Mouse (Mus musculus): ENCODE data around the gene Pip5kl1.
A peak's percentile ranks its signal among the peaks of the same experiment; 100 is the strongest.

Pip5kl1 gene

DNA sequence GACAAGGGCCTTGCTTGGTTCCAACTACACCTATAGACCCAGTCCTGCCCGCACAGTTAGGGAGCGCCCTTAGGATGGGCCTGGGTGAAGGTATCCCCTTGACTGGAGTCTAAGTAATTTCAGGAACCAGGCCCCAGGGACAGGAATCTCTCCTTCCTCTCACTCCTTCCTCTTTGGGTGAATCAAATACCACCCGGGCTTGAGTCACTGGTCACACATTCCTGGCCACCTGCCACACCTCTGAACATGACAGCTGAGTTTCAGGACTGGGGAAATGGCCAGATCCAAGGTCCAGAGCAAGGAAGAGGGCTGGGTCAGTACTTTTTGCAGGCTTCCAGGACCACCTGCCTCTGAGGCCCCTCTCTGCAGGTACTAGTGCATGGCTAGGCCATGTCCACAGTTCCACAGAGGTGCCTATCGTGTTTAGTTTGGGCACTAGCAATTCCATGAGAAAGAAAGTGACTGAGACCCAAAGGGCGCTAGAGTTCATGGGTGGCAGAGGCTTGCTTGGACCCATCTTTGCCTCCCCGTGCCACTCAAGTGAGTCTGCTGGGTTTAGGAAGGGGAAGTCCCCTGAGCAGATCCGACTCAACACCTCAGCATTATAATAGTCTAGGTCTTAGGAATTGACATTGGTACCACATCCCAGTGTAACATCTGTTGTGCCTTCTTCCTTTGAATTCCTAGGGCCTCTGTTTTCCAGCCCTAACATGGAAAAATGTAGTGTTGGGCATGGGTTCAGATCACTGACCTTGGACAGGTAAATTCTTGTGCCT lies 26.4 kb upstream of the Pip5kl1 start:
- DNase-seq (ENCODE audit: low spot score in 2 of 2), result no peak

- no peak for DNase-seq (ENCODE audit: low spot score in 2 of 2)
Observed at GRCm38 (mm10) chr2:32549171-32549570, 25.4 kb upstream of the Pip5kl1 start.

GRCm38 (mm10) chr2:32549764-32550163 lies 24.8 kb upstream of the Pip5kl1 start:
- no peak for DNase-seq (ENCODE audit: low spot score in 2 of 2)

DNA sequence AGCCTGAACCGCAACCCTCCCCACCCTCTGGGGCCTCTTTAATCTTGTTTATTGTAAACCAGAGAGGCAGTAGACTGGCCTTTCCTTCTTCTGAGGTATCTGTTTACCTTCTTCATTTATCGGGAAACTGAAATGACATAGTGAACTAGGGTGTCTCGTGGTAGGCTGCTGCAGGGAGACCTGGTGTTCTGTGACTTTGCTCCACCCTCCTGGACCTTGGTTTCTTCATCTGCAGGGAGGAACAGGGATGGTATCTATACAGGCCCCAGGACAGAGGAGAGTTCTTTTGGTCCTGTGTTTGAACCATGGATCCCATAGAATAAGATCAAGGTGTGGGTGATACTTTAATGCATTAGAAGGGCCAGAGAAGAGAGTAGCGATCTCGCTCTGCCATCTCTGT lies 23.4 kb upstream of the Pip5kl1 start:
- no peak for DNase-seq (ENCODE audit: low spot score in 2 of 2)

DNA sequence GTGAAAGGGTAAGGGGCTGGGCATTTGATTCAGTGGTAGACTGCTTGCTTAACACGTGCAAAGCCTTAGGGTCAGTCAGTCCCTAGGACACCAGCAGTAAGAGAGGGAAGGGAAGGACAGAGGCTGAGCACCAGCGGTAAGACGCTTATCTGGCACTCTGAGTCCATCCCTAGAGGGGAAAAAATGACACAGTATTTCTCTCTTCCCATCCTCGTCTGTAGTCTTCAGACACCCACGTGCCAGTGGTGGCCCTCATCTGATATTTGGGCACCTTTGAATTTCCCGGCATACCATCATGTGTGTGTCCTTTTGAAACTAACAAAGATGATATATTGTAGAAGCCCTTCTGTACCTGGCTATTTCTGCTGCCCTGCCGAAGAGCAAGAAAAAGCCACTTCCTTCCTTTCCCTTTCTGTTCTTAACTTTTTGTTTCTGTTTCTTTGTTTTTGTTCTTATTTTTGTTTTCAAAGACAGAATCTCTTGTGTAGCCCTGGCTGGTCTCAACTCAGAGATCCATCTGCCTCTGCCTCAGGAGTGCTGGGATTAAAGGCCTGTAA lies 20.9 kb upstream of the Pip5kl1 start:
- no peak for DNase-seq (ENCODE audit: low spot score in 2 of 2)

DNA sequence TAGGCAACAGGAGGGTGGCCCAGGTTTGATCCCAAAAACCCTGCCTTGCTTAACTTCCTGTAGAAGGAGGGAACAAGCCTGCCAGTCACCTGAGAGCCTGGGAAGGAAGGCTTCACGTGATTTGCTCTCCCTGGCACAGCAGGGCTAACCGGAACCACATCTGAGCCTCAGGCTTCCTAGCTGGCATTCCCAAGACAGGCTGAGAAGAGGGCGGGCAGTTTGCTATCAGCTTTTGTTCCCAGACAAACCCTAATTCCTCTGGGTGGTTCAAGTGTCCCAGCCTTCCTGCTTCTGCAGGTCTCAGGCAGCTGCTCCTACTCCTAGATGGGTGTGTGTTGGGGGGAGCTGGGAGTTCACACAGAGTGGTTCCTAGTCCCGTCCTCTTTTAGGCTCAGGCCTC lies 19.1 kb upstream of the Pip5kl1 start:
- no peak for DNase-seq (ENCODE audit: low spot score in 2 of 2)

DNA sequence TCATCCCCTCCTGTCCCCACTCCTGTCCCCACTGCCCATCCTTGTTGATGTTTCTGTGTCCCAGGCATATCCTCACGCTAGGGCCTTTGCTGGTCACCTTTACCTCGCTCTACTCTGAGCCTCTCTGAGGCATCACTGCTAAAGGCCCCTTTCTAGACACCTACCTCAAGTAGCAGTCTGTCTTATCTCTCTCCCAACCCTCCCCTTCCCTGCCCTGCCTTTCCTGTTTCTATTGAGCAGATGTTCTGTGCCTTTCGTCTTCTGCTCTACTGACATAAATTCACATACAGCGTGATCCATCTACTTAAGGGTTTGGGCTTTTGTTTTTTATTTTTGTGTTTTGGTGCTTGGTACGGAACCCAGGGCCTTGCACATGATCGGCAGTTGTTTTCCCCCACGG lies 18.6 kb upstream of the Pip5kl1 start:
- peak; percentile 26 to 39 for DNase-seq (ENCODE audit: low spot score in 2 of 2)

- no peak for DNase-seq (ENCODE audit: low spot score in 2 of 2)
Observed at GRCm38 (mm10) chr2:32559570-32559969, 15.0 kb upstream of the Pip5kl1 start.

DNA sequence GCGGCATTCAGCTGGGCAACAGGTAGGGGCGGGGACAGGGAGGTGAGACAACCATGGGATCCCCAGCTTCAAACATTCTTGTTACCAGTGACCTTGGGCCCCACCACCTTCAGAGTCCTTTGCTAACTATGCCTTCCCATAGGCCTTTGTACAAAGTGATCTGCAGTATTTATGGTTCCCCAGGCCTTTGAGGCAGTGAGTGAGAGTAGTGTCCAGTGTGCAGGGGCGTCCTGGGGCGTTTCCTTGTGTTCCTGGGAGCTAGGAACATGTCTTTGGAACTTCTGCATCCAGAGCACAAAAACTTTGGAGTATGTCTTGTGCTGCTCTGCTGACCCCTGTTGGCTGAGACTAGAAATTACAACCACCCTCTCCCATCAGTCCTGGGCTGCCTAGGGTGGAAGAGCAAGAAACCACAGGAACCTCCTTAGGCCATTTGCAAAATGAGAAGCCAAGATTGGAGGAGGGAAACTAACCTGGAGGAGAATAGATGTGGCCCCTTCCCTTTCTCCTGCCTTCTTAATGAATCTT lies 8.0 kb upstream of the Pip5kl1 start:
- DNase-seq (ENCODE audit: low spot score in 2 of 2), result peak; percentile 51 to 71

DNA sequence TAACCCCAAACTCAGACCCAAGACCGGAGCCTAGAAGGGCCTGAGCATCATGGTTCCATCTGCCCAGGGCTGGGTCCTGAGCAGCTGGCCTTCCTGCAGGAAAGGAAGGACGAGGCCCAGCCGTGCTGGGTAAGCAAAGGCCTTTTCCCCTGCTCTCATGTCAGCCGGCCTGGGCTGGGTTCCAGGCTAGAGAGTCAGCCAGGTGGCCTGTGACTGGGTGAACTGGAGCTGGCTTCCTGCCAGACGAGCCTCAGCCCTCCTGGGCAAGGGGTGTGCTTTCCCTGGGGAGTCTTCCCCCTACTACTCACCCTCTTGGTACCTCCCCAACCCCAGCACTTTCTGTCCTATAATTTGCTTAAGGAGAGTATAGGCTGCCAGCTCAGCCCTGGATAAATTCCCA lies 6.4 kb upstream of the Pip5kl1 start:
- DNase-seq (ENCODE audit: low spot score in 2 of 2), result no peak

- DNase-seq (ENCODE audit: low spot score in 2 of 2), result no peak
Observed at GRCm38 (mm10) chr2:32568941-32569340, 5.7 kb upstream of the Pip5kl1 start.

- DNase-seq (ENCODE audit: low spot score in 2 of 2), result peak; percentile 87 to 88
Observed at GRCm38 (mm10) chr2:32570698-32571494, 3.7 kb upstream of the Pip5kl1 start, which contains the start of gene Dpm2. Gene Dpm2 (plus strand): TSS chr2:32570858.

- DNase-seq (ENCODE audit: low spot score in 2 of 2), result no peak
Observed at GRCm38 (mm10) chr2:32572196-32572595, 2.4 kb upstream of the Pip5kl1 start.

DNA sequence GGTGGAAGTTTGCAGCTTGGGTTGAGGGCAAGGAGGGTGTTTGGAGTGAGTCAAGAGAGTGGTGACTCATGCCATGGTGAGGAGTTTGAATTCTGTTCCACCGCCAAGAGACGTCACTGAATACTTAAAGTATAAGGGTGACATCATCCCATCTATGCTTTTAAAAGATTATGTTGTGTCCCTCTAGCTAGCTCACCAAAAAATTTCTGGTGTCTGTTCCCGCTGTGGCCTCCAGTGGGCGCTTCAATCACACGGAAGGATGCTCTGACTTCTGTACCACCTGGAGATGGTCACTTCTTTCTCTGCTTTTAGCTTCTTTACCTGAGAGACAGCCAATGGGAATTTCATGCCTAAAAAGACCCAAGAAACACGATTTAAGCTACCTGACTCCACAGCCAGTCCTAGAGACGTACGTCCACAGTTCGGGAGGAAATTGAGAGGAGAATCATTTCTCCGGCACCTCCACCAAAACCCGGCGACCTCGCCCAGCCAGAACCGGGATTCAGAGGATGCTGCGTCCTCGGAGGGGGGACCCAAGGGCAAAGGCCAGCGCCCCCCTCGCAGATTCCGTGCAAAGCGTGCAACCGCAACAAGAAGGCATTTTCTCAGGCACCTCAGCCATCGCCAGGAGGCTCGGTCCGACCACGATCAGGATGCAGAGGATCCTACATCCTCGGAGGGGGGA lies 446 bp downstream of the Pip5kl1 start:
- DNase-seq (ENCODE audit: low spot score in 2 of 2), result peak; percentile 33 to 59

- peak; percentile 47 to 62 for DNase-seq (ENCODE audit: low spot score in 2 of 2)
Observed at GRCm38 (mm10) chr2:32575586-32576160, 1.1 kb downstream of the Pip5kl1 start, which contains the start of gene 9430097D07Rik. Gene 9430097D07Rik (minus strand): TSS chr2:32575684.

DNA sequence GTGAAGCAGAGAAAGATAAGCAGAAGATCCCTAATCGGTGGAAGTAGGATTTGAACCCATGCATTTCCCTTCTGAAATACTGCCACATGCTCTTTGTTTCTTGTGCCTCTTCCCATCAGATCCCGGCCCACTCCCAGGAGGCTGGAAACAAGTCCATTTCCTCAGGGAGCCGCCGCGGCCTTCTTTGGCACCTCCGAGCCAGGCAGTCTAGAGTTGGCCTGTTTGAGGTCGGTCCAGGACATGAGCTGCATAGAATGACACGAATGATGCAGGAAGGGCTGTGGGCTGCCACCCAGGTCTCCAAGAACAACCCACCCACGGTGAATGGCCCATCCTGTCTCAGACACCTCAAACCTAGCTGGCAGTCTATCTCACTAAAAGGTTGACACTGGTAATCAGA lies 1.9 kb downstream of the Pip5kl1 start:
- DNase-seq (ENCODE audit: low spot score in 2 of 2), result no peak

DNA sequence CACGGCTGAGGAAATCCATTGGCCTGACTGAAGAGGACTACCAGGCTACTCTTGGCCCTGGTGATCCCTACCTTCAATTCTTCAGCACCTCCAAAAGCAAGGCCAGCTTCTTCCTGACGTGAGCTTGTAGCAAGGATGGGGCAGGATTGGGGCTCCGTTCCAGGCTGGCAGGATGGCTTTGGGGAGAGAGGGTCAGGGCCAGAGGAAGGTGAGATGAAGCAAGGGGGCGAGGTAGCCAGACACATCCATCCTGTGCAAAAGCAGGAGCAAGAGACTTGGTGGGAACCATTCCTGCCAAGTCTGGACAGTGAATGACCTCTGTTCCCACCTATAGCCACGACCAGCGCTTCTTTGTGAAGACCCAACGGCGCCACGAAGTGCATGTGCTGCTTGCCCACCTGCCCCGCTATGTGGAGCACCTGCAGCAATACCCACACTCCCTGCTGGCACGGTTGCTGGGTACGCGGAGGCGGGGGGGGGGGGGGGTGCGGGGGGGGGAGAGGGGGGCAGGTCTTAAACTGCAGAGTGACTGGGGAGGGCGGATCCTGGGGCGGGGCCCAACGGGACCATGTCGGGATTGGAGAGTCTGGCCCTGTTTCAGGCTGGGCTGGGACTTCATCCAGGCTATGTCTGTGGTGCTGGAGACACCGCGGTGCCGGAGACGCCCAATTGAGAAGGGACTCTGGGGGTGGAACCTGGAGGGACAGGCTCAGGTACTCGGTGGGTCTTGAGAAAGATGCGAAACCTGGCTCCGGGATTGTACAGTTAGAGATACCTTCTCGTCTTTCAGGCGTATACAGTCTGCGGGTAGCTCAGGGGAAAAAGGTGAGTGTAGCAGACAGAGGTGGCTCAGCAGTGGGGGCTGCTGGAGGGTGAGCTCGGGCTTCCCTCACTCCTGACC lies 3.8 kb downstream of the Pip5kl1 start:
- DNase-seq (ENCODE audit: low spot score in 2 of 2), result no peak

DNA sequence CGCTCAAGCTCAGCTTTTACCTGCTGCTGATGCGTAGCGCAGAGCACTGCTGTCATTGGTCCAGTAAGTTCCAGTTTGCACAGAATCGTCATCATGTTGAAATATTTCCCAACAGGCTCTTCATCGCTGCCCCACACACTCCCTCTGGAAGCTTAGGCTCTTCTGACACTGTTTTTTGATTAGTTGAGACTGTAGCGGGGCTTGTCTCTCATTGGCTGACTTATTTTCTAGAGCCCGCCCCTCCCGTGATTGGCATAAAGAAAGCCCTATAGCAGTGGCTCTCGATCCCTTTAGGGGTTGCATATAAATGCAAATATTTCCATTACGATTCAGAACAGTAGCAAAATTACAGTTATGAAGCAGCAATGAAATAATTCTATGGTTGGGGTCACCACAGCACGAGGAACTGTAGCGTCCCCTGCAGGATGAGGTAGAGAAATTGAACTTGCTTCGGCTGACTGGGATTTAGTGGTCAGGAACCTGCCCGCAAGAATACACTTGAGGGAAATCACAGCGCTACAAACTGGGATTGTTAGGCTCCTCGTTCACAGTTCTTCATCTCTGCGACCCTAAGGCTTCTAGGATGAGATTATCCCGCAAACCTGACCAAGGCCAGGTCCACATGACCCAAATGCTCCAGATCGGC lies 7.0 kb downstream of the Pip5kl1 start:
- no peak for DNase-seq (ENCODE audit: low spot score in 2 of 2)

GRCm38 (mm10) chr2:32582830-32583799 lies 8.5 kb downstream of the Pip5kl1 start:
- peak; percentile 68 to 85 for DNase-seq (ENCODE audit: low spot score in 2 of 2)
